Mouse (Mus musculus) frontal cortex, postnatal 14 days (tissue): ENCODE measurements around the gene Rai1.

ENCODE experiments used
- DNase-seq, 2 experiments: peaks; one replicate each; pipeline ENCODE4 v3.0.0; 2022; ENCODE audit warnings: low spot score in 2 of 2

Gene Rai1

DNA sequence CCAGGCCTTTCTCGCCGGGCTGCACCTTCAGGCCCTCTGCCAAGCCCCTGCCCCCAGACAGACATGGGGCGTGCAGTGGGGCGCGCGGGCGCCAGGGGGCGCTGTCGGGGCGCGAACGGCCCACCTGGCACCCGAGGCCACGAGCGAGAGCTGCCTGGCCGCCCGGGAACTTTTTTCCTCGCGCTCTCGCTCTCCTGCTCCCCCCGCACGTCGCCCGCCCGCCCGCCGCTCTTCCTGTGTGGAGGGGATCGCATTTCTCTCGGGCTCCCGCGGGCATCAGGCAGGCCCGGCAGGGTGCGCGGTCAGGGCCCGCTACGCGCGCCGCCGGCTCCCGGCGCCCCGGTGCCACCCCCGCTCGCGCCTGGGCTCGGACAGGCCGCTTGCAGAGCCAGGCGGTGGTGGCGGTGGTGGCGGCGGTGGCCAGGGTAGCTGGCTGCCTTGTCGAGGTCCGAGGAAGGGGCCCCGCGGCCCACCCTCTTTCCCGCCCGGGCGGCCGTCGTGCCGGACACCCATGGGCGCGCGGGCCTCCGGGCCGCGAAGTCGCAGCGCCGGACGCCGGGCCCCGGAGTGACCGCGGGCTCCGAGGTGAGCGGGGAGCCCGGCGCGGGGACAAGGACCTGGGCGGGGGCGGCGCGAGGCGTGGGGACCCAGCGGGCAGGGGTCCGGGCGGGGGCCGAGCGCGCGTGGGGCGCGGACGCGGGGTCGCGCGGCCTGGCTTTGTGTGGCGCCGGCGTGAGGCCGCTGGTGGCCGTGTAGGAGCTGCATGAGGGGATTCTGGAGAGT lies at the start of gene Rai1:
Gene Rai1 (plus strand): TSS at position 204 of the 783 bp plus-strand sequence.
- DNase-seq: peak; percentile 73 to 87

DNA sequence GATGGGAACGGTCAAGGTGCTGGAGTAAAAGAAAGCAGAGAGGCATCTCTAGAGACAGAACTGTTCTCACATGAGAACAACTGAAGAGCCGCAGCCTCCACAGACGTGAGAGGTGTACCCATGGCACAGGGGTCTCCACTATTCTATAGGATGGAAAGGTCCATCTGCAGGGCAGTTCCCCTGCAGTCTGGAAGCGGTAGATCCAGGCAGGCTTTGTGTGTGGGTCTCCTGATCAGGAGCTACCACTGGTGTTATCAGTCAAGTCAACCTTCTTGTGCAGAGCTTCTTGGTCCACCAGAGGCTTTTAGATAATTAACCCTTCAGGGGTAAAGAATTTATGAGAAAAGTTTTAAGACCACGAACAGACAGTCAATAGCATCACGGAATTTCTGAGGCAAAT lies 48.3 kb upstream of the Rai1 start:
- no peak for DNase-seq

DNA sequence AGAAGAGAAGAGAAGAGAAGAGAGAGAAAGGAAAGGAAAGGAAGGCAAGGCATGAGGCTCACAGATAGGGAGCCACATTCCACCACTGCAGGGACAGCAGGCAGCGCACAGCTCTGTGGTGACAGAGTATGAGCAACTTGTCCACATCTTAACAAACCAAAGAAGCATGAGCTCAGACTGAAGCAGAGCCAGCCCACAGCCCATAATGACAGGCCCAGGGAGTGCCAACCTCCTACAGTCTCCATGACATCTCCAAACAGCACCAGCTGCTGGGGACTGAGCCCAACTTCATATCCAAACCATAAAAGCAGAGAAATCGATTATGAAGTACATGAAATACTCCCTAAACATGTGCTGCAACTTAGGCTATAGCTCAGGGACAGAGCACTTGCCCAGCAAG lies 46.8 kb upstream of the Rai1 start:
- no peak for DNase-seq

DNA sequence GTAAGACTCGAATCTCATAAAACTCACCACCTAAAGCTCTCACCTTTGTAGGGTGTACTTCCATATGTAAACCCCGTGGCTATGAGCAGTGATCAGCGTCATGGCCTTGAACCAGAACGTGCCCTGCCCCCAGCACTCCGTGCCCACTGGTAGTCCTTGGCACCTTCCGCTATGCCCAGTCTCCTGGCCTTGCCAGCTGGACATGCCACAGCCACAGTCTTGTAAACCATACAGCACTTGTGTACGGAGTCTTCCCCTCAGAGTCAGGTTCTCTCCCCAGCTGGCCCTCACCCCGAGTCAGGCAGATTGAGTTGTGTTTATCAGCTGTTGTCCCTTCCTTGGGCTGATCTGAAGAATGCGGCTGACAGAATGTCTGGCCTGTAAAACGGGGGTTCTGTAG lies 46.4 kb upstream of the Rai1 start:
- no peak for DNase-seq

DNA sequence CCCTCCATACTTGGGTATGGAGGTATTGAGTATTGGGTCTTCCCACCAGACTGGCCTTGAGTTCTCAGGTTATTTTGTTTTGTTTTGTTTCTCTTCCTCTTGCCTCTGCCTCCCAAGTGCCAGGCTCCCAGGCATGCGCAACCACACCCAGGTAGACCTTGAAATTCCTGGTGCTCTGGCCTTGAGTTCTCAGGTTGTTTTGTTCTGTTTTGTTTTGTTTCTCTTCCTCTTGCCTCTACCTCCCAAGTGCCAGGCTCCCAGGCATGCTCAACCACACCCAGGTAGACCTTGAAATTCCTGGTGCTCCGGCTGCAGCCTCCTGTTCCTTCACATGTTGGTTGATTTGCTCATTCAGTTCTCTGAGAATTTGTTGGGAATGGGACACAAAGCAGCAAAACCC lies 44.8 kb upstream of the Rai1 start:
- DNase-seq: no peak

DNA sequence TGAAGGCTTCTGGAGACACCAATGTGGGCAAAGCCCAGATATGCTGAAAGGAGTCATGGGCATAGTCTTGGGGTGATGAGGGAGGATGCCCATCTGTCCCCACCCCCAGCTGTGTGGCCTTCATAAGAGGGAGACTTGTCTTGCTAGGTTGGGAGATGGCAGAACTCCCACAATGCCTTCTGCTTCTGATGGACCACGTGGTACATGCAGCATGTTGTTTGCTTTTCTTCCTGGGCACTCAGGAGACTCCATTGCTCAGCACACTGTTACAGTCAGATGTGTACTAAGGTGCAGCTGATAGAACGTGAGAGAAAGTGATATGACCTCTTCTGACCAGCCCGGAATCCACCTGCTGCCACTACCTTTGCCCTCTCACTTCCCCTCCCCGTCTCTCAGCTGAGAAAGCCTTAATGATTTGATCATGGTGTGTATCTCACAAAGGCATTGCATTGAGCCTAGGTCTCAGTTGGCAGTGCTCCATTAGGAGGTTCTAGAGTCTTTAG lies 43.3 kb upstream of the Rai1 start:
- no peak for DNase-seq

DNA sequence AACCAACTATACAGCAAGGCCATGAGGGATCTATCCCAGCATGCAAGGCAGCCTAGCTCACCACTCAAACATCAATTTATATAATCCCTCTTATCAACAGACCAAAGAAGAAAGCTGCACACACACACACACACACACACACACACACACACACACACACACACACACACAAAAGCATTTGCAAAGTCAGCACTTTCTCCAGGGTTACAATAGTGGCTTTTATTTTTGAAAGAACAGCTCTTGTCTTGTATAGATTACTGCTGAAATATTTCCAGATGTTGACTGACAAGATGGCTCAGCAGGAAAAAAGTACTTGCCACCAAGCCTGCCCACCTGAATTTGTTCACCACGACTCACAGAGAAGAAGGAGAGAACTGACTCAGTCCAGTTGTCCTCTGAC lies 39.5 kb upstream of the Rai1 start:
- no peak for DNase-seq

DNA sequence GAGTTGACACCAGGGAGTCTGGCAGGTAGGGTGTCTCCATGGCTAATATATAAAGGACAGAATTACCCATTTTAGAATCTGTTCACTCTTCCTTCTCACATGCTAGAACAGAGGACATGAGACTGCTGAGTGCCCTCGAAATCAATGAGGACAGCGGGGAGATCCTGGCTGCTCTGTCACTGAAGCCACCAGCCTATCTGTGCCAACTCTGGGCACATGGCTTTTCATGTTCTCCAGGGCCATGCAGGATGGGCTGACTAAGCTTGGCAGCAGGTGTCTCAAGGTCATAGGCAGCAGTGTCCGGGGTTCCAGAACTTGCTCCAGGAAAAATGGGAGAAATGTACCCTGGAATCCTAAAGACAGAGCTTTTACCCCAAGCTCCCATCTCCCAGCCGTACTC lies 37.2 kb upstream of the Rai1 start:
- no peak for DNase-seq

DNA sequence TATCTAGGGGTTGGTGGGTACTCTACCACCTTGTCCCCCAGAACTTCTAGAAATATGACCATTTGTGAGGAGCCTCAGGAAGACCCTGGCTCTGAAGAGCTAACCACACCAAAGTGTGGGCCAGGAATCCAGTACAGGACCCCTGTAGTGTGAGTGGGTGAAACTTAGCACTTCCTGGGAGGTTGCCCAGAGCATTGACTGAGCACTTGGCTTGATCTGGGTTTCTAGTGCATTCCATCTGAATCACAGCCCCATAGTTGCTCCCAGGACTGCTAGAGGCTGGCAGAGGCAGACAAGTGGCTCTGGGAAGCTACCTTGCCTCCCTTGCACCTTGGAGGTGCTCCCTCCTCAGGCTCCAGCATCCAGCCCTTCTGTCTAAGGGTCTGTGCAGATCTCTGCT lies 36.2 kb upstream of the Rai1 start:
- DNase-seq: no peak

DNA sequence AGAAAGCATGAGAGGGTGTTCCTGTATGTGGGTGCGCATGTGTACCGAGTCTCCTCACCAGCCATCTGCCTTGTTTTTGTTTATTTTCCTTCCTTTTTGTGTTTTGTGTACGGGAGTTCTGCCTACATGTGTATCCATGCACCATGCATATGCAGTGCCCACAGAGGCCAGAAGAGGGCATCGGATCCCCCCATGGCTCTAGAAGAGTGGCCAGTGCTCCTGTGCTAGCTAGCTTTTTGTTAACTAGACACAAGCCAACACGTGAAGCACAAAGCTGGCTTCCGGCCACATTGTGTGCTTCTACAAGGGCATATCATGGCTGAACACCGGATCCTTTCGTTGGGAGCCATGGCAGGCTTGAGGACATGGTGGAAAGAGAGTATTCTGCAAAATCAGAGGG lies 34.2 kb upstream of the Rai1 start:
- peak in 1 of 2 experiments; percentile 20 for DNase-seq

DNA sequence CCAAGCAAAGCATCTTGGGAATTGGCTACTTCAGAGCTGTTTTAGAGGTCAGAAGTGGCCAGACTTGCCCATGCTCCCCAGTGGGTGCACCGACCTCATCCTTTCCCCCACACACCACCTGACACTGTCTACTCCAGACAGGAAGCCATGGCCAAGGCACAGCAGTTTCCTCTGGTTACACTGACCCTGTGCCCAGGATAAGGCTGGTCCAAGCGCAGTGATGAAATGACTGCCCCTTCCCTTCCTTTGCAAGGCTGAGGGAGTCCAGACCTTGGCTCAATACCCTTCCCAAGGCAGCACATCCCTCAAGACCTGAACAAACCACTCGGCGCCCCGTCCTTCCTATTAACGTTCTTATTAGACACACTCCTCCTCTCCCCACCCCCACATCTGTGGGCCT lies 33.6 kb upstream of the Rai1 start:
- no peak for DNase-seq

DNA sequence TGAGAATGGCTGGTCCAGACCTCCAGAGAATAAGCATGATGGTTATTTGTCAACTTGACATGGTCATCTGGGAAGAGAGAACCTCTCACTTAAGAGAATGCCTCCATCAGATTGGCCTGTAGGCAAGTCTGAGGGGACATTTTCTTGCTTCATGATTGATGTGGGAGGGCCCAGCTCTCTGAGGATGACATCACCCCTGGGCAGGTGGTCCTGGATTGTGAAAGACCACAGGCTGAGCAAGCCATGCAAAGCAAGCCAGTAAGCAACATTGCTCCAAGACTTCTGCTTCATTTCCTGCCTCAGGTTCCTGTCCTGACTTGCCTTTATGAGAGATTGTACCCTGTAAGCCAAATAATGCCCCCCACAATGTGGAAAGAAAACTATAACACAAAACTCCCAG lies 31.7 kb upstream of the Rai1 start:
- DNase-seq: no peak

DNA sequence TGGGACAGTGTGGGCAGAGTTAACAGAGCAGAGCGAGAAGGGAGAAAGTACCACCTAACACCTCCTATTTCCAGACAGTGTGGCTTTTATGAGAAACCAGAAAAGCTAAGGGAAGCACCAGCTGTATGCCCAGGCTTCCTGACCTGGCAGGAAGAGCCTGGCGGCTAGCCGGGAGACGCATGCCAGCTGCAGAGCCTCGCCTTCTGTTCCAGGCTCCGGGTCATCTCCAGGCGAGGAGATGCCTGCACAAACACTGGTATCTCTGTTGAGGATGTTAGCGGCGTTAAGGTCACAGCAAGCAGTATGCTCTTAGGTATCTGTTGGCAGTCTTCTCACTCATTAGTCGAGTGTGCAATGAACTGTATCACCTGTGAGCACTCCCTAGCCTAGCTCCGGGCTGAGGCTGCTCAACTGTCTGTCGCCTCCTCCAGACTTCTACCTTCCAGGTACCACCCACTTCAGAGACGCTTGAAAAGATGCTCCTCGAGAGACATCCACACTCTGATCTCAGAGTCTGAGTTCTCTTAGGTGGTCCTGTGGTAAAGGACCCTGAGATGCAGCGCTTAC lies 30.8 kb upstream of the Rai1 start:
- DNase-seq: no peak

DNA sequence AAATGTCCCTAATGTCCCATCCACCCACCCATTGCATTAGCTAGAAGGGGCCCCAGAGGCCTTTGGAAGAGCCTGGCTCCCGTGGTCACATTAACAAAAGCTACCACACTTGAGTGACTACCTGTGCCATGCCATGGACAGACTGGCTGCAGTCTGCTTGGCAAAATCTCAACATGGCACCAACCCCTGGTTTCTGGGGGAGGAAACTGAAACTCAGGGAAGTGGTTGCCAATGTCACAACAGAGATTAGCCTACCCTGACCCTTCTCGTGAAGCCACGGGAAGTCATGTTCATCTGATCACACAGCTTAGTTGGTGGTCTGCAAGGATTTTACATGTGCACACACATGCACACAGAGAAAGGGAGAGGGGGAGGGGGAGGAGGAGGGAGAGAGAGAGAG lies 28.6 kb upstream of the Rai1 start:
- DNase-seq: no peak

DNA sequence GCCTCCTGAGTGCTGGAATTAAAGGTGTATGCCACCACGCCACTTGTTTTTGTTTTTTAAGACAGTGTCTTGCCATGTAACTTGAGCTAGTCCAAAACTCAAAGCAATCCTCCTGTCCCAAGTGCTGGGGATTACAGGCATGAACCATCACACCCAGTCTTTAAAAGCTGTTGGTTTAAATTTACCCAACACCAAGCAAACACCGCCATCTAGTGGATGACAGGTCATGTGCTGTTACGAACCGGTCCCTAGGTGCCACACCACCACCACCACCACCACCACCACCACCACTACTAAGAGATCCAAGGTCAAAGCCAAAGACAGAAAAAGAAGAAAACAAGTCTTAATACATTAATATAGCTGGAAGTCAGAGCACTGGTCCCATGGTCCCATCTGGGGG lies 28.0 kb upstream of the Rai1 start:
- peak in 1 of 2 experiments; percentile 55 for DNase-seq

DNA sequence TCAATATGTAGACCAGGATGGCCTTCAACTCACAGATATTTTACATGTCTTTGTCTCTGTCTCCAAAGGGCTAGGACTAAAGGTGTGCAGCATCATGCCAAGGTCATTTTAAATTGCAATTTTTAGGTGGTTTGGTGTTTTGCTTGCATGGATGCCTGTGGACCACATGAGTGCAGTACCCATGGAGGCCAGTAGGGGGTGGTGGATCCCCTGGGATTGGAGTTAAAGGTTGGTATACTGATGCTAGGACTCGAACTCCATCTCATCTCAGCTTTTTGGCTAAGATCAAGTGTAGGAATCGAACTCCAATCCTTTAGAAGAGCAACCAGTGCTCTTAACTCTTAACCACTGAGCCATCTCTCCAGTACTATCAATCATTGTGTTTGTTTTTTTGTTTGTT lies 20.2 kb upstream of the Rai1 start:
- no peak for DNase-seq

DNA sequence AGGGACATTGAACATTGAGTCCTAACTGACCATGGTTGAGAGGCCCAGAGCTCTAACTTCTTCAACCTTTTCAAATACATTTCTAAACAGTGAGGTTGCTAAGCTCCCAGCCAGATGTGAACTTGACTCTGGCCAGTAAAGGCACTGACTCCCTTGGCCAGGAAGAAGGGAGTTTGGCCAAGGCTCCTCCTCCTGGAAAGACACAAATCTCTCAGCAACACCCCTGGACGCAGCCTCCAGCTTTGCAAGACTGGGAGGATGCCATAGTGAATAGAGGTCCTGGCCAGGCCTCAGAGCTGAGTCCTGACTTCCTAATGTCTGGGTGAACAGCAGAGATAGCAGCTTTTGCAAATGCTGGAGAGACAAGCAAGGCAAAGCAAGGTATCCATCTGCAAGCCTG lies 18.1 kb upstream of the Rai1 start:
- no peak for DNase-seq

DNA sequence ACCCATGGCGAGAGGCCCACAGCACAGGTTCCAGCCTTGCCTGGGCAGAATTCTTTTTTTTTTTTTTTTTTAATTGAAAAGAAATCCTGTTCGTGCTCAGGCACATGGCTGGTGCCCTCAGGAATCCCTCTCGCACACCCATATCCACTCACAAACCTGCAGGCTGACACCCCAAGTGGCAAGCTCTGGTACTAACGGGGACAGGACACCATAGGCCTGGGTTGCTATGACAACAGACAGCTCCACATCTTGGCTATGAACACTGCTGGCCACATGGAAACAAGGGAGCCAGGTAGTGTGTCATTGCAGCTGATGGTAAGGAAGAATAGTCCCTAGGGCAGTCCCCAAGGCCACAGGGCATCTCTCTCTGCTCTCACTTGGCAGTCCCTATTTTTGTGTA lies 15.9 kb upstream of the Rai1 start:
- DNase-seq: peak; percentile 22 to 59

DNA sequence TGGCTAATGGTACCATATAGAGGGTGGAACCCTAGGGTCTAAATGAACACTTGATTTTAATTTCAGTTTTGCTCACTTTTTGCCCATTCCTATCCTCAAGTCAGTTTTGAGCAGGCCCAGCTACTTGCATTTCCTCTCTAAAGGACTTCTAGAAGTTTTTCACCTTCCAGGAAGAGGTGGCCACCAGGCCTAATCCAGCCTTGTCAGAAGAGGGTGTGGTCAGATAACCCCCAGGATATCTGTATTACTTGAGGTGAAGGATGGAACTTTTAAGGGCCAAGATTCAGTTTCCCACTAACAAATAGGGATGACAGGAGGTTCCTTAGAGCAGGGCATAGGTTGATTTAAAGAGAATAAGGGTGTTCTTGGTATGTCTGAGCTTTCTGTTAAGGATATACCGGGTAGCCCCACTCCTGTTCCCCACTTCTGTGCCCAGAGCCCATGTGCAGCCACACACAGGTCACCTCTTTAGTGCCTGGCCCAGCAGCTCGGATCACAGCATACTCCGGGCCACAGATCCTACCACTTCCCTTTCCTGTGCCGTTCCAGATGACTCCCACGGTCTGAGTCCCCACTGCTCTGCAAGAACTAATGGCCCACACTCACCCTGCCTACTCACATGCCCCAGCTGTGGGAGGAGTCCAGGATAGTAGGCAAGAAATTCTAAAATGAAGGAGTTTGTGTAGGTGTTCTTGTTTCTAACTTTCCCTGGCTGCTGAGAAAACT lies 14.0 kb upstream of the Rai1 start:
- DNase-seq: no peak

DNA sequence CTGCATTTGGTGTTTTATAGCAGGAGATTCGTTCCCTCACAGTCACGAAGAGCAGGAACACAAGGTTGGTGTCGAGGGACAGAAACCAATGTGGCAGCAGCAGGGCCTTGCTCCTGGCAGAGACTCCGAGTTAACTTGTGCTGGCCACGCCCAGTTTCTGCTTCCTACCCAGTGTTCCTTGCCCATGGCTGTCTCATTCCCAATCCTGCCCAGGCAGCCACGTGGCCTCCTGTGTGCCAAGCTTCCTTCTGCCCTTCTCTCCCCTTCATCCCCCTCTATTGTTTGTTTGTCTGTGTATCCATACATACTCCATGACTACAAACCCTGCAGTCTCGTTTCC lies 13.4 kb upstream of the Rai1 start:
- DNase-seq: no peak

DNA sequence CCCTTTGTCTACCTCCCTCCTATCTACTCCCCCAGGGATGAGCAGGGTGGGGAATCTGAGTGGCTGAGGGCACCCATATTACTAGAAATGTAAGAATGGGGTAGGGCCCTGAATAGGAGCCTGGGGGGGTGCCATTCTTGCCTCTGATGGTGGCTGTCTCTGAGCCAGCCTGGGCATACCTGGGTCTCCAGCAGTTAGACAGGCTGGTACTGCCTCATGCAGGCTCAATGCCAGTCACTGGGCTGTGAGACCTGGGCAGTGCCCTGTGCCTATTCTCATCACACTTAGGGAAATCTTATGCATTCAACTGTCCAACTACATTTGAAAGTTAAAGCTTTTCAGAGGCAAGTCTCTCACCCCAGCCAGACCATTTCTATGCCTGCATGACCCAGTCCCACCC lies 11.6 kb upstream of the Rai1 start:
- no peak for DNase-seq

DNA sequence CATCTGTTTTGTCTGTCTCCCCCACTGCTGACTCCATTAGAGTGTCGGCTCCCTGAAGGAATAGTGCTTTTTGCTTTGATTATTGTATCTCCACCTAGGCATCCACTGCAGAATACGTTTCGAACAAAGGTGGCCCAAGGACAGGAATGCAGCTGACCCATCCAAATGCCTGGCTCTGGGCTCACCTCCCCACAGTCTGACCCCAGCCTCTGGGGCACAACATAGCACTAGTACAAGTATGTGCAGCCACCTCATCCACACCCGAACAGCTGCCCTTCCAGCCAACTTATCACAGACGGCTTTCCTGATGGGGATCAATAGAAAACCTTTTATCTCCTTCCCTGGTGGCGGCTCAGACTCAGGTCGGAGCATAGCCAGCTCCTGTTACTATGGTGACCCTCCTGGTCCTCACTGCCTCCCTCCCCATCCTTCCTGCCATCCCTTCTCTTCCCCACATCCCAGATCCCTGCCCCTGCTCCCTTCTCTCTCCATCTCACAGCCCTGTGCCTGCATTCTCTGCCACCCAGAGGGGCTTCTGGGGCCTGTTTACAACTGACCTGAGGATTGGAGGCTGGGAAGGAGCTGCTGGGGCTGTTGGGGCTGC lies 10.7 kb upstream of the Rai1 start:
- DNase-seq: no peak
